Mouse (Mus musculus) C2C12 (cell line): ENCODE data around the gene Smarcad1.

Experiments used
- CTCF ChIP-seq: IDR thresholded peaks from one replicate; pipeline ENCODE4 v1.5.1; 2011; ENCODE audit not compliant: control insufficient read depth, insufficient read depth, insufficient read length
- USF1 ChIP-seq: IDR thresholded peaks from one replicate; pipeline ENCODE4 v1.6.1; 2011; ENCODE audit warnings: low read depth, mild to moderate bottlenecking, control low read depth, moderate library complexity

DNA sequence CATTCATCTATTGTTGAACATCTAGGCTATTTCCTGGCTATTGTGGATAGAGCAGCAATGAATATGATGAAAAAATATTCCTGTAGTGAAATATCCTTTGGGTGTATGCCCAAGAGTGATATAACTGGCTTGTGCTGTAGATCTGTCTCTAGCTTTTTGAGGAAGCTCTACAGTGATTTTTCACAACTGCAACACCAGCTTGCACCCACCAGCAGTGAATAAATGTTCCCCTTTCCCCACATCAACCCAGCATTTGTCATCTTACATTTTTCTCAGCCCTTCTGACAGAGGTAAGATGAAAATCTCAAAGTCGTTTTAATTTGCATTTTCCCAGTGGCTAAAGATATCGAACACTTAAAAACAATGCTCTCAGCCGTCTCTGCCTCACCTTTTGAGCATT lies 111.2 kb downstream of the Smarcad1 start:
- TF ChIP-seq USF1 (no peak), CTCF (no peak)
